Mouse (Mus musculus) liver, adult 2 months (tissue): ENCODE data around the gene Phf13.

Experiments
- CTCF ChIP-seq: fragments of 200-500 bp; IDR thresholded peaks from 2 replicates; pipeline ENCODE4 v1.5.1; 2011; ENCODE audit warnings: low read depth, low read length, control low read depth
- POLR2A ChIP-seq: fragments of 200-500 bp; IDR thresholded peaks from 2 replicates; pipeline ENCODE4 v1.6.1; 2011; ENCODE audit warnings: low read length, control low read depth; ENCODE audit not compliant: insufficient read depth; ENCODE audit errors: extremely low read depth

- TF ChIP-seq CTCF = 0 out of 2 replicates have a peak, but pooled peaks have one; percentile 10
- TF ChIP-seq POLR2A = no peak
Measured at GRCm38 (mm10) chr4:152026751-152027508, 30.9 kb upstream of the Phf13 start.
